Mouse (Mus musculus): ENCODE data around the gene Sfi1. TPM values are rescaled to one million over a fixed set of nuclear protein-coding genes. Genes with fewer than 3 reads are reported as not detected.
"Not testable (repeated sequence)": the region's sequence is repeated elsewhere in the genome, so short reads cannot be mapped to it uniquely, and the experiment has no call there.

The Sfi1 gene
- polyA plus RNA-seq, 1 experiment: 43.8 TPM

DNA sequence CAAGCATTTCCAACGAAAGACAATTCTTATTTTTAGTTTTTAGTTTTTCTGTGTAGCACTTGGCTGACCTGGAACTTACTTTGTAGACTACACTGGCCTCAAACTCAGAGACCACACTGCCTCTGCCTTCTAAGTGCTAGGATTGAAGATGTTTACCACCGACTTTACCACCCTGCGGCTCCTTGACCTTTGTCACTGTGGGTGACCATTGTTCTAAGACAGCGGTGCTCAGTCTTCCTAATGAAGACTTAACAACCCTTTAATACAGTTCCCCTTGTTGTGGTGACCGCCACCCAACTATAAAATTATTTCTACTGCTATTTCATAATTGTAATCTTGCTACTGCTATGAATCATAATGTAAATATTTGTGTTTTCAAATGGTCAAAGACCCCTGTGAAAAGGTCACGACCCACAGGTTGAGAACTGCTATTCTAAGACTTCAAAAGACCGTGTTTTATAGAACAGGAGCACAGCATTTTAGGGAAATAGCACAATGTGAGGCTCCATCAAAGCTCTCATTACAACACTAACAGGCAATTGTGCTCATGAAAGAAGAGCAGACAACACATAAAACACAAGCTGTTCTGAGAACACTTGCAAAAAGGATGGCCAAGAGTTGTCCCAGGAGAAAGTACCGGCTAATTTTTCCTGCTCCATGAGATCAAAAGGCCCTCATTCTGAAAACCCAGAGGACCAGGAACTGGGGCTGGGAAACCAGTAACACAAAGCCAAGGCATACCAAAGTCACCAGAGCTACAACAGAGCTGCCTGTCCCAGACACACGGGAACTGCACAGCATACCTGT, 47.7 kb downstream of the Sfi1 start:
- not testable (repeated sequence) for DNase-seq (ENCODE audit: low read depth)

DNA sequence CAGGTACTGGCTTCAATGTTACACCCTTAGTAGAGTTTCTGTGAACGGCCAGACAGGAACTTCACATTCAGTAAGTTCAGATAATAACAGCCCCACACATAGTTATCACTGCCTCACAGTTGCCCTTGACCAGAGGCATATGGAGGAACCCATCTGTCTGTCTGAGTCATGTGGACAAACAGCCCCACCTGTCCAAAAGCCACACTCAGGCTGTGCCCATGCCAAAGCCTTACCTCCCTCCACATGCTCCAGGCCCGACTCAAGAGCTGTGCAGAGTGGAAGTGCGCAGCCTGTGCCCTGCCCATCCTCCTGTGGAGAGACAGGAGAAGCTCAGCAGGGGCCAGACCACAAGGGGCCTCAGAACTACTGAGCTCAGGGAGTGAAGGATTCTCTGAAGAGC, 49.3 kb downstream of the Sfi1 start:
- not testable (repeated sequence) for DNase-seq (ENCODE audit: low read depth)

DNA sequence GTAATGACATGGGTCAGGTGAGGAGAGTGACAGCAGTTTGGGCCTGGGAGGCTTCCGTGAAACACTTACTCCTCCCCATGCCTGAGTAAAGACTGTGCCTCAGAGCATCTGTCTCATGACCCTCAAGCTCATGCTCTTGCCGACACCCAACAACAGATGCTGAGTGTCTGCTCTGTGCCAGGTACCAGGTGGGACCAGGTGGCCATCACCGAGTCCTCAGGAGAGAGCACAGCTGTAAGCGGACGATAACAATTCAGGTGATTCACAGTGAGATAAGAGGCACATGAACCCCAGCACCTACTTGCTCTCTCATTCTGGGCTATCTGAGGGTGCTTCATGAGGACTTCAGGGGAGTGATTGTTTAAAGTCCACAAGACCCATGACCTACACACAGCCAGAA, 50.9 kb downstream of the Sfi1 start:
- DNase-seq (ENCODE audit: low read depth): not testable (repeated sequence)

DNA sequence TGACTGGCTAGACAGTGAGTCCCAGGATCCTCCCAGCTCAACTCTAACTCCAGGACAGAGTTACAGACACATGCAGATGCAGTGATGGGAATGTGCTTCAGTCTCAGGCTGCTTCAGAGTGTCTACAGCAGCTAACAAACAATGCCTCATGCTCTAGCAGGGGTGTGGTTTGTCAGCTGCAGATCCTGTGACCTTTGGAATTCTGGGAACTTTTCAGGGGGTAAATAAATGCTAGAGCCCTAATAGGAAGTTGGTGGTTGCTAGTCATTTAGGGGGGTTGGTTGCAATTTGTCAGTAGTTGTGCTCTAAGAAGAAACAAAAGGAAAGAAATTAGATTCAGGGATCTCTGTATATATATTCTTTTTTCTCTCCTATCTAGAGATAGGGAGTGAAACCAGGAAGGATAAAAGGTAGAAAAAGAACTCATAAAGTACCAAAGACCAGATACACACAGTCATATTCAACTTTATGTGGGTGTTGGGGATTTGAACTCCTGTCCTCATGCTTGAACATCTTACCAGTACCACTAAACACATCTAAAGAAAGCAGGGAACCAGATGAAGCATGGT, 52.2 kb downstream of the Sfi1 start:
- DNase-seq (ENCODE audit: low read depth): not testable (repeated sequence)

DNA sequence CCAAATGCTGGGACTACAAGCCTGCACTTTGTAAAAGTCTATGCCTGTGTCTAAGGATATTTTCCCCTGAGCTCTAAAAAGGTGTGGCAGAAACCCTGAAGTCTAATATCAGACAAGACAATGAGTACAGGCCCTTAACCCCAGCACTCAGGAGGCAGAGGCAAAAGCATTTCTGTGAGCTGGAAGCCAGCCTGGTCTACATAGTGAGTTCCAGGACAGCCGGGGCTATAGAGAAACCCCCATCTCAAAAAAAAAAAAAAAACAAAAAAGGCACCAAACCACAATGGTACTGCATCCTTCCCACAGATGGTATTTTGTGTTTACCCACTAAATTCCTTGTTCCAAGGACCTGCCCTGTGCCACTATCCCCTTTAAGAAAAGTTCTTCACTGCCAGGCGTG, 54.9 kb downstream of the Sfi1 start:
- DNase-seq (ENCODE audit: low read depth): not testable (repeated sequence)

DNA sequence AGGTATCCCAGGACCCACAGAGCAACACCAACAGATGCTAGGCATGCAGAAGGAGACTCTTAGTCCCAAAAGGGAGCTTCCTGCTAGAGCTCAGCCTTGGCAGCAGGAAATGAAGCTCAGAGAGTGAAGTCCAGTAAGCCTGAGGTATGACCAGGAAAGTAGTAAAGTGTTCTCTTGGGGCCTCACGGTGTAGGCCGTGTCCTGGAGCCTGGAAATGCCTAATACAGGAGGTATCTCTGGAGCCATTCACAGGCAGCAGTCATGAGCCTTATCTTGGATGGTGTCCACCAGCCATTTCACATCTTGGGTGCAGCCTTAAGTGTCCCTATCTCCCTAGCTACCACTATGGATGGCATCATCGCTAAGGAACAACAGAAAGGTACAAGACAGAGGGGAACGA, 56.0 kb downstream of the Sfi1 start:
- not testable (repeated sequence) for DNase-seq (ENCODE audit: low read depth)

DNA sequence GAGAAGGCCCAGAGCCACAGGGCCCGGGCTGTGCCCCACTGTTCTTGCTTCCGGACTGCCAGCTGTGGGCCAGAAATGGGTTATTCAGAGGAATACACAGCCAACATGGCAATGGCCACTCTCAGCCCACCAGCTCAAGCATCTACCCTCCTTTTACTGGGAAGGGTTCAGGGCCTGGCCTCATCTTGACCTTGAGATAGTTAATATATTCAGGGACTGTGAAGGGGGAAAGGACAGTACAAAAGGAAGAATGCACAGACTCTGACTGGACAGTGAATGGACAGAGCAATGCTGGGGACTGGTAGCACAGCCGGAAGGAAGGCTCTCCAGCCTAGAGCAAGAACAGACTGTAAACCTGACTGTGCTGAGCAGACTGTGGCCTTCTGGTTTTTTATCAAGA, 57.3 kb downstream of the Sfi1 start:
- DNase-seq (ENCODE audit: low read depth): not testable (repeated sequence)

DNA sequence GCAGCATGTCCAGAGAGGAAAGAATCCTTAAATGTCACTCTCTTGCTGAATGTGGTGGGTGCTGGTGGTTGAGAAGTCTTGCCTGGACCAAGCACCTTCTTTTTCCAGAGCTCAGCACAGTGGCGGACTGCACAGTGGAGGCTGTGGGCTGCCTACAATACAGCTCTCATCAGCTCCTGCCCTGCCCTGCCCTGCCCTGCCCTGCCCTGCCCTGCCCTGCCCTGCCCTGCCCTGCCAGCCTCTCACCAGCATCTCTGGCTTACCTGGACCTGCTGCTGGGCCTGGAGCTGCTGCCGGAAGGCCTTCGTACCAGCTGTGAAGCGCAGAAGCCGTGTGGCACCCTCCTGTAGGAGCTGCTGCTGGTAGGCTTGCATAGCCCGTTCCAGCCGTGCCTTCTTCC, 57.9 kb downstream of the Sfi1 start:
- DNase-seq (ENCODE audit: low read depth): not testable (repeated sequence)

DNA sequence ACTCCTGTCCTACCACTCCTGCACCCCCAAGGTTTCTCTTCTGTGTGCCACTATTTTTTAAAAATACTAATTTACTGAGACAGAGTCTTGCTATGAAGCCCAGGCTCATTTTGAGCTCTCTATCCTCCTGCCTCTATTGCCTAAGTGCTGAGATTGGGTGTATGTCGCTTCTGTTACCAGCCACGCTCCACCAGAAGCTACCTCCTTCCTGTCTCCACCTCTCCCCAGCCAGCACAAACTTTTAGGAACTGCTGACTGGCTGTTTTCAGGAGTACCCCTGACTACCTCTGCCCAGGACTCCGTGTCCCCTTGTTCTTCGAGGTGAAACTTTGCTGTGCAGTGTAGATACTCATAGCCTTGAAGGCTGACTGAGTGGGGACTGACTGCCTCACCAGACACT, 59.9 kb downstream of the Sfi1 start:
- not testable (repeated sequence) for DNase-seq (ENCODE audit: low read depth)

DNA sequence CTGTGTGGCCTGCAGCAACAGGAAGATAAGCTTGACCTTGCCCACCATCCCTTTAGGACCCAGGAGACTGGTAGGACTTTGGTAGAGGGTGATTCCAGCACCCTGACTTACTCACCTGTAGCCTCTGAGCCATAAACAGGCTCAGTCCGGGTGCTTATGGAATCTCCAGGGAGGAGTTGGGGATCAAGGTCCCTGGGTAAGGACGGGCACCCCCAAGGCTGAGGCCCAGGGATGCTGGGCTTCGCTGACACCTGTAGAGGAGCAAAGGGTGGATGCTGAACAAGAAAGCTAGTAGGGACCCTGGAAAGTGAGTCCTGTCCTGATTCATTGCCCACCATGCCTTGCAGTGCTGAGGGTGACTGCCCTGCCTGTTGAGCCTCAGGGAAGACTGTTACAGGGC, 60.3 kb downstream of the Sfi1 start:
- DNase-seq (ENCODE audit: low read depth): not testable (repeated sequence)

DNA sequence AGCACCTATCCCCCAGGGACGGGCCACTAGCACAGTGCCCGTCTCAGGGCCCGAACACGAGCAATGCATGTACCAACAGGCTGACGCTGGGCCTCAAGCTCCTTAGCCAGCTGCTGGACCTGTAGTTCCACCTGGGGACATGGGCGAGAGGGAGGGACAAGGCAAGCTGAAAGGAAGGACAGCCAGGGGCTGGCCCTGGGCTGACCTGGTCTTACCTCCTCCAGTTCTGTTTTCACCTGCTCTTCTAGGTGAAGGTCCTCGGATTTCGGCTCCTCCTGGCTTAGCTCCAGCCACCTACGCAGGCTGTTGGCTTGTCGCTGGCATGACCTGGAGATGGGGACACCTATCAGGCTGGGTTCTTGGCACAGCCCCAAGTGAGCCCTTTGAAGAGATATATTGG, 61.3 kb downstream of the Sfi1 start:
- peak; percentile 97 for DNase-seq (ENCODE audit: low read depth)

DNA sequence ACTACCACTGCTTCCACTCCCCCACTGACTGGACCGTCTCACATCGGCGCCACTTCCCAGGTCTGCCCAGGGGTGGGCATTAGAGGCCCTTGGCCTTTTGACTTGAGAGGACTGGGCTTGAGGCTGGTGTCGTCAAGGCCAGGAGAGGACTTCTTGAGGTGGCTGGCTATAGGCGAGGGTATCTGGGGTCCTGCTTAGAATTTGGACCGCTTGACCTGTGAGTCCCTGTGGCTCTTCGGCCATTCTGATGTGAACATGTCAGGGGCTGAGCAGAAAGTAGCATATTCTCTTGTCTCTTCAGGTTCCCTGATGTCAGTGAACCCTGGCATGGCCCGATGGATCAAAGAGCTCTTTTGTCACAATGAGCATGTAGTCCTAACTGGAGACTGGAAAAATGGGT, 63.4 kb downstream of the Sfi1 start:
- not testable (repeated sequence) for DNase-seq (ENCODE audit: low read depth)

DNA sequence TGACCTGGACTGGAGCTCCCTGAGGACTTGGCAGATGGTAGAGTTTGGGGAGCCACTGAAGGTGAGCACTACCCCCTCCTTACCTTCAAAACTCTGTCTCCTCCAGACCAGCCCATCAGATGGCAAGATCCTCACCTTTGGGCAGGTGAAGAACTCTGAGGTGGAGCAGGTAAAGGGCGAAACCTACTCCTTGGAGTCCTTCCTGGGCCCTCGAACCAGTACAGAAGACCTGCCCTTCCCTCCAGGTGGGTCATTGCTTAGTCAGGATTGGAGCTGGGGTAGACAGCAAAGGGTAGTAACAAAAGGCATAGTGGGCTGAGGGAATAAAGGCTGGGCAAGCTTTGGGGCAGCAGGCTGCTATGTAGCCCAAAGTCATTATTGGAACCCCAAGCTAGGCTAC, 64.0 kb downstream of the Sfi1 start:
- DNase-seq (ENCODE audit: low read depth): not testable (repeated sequence)

DNA sequence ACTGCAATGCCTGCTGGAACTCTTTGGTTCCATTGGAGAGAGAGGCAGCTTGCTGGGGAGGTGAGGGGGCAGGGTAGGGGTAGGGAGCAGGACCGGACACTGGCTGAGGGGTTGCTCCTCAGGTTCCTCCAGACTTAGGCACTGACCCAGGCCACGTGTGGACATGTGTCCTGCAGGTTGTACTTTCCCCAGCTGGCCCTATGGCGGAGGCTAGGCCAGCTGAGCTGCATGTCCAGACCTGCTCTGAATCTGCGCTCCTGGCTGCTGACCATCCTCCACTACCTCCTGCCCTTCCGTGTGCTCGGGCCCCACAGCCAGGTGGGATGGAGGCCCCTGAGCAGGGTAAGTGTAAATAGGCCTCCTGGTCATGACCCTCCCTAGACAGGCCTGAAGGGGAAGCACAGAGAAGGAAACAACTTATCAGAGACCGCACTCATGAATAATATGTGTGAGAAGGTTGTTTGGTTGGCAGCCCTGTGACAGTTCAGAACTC, 65.9 kb downstream of the Sfi1 start:
- not testable (repeated sequence) for DNase-seq (ENCODE audit: low read depth)

DNA sequence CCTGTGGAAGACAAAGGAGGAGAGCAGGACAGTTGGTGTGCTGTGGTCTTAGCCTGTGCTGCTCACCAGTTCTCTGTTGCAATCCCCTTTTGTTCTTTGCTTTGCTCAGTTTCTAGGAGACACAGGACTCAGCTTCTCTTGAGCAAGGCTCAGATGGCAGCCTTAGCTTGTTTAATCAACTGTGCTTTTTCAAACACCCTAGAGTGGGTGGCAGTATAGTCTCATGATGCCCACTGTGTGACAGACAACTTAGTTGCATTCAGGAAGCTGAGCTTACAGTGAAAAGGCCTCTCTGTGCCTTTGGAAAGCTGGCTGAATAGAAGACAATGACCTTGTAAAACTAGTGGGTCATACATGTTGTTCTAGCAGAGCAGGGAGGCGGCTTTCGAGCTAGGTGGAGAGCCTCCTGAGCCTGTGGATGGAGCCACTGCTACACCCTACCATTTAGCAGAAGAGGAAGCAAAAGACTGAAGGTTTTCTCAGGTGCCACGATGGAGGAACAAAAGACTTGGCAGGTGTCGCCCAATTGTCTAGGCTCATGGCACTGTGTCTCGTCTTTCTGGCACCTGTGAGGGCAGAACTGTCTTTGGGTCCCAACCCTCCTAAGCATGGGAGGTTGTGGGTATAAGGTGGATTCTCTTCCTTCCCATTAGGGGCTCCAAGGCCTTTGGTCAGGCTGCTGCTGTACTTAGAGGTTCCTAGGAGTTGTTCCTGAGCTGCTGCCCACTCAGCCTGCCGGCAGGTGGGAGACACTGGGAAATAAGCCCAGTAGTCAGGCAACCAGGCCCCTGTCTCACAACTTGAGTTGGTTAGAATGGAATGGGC, 66.6 kb downstream of the Sfi1 start:
- DNase-seq (ENCODE audit: low read depth): not testable (repeated sequence)

DNA sequence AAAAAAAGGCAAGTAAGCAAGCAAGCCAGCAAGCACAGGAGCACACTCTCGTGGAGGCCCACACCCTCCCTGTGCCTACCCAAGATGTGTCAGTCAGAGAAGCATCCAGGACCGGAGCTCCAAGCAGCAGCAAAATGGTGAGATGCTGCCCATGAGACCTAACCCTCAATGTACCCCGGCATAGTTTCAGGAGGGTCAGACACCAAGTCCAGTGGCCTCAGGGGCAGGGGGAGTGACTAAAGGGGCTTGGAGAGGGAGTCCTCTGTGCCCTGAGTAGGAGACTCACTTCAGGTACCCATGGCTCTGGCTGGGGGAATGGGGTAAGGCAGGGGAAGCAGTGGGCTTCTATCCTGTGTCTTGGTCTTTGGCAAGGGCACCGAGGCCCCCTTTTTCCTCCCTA, 67.3 kb downstream of the Sfi1 start:
- not testable (repeated sequence) for DNase-seq (ENCODE audit: low read depth)

DNA sequence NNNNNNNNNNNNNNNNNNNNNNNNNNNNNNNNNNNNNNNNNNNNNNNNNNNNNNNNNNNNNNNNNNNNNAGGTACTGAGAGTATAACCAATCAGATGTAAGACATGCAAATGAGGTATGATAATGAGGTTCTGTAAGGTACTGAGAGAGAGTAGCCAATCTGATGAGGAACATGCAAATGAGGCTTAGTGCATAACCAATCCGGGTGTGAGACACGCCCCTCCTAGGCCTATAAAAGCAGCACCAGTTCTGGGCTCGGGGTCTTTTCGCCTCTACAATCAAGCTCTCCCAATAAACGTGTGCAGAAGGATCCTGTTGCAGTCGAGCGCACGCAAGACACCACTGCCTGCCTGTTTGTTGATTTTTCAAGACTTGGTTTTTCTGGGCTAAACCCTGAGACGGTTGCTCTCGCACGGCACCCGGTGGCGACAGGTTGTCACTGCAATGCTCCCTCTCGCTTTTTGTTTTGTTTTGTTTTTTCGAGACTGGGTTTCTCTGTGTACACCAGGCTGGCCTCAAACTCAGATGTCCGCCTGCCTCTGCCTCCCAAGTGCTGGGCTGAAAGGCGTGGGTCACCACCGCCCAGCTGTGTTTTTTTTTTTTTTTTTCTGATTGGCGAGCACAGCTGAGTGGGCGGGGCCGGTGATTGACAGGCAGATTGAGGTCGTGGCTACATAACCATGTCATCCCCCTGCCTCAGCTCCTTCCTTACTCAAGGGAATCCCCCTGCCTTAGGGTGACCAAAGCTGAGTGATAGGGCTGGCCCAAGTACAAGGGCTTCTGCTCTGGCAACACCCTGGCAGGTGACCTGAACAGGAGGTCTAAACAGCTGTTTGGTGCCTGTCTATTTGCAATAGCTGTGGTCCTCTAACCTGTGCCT, 68.1 kb downstream of the Sfi1 start:
- not testable (repeated sequence) for DNase-seq (ENCODE audit: low read depth)

DNA sequence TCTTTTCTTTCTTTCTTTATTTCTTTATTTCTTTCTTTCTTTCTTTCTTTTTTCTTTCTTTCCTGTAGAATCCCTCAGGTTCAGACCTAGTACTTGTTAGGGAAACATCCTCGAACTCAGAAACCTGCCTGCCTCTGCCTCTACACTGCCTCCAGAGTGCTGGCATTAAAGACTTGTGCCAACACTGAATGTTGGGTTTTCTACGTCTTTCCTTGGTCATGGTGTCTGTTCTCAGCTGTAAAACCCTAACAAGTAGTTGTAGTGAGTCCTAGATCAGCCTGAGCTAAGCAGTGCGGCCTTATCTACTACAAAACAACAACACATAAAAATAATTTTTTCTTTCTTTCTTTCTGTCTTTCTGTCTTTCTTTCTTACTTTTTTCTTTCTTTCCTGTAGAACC, 78.9 kb downstream of the Sfi1 start:
- no peak for DNase-seq (ENCODE audit: low read depth)

DNA sequence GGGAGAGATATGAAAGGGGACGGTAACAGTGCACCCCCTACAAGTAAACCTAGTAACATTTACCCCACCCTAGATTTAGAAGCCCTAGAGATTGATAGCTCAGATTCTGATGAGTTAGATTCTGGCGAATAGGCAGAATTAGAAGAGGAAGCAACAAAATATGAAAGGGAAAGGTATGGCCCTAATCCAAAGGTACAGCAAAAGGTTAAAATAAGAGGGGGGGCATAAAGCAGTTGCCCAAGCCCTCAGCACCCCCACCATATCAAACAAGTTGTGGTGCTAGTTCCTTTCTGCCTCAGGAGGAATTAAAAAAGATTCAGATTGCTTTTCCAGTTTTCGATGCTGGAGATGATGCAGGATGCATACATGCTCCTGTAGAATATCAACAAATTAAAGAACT, 87.1 kb downstream of the Sfi1 start:
- no peak for DNase-seq (ENCODE audit: low read depth)

DNA sequence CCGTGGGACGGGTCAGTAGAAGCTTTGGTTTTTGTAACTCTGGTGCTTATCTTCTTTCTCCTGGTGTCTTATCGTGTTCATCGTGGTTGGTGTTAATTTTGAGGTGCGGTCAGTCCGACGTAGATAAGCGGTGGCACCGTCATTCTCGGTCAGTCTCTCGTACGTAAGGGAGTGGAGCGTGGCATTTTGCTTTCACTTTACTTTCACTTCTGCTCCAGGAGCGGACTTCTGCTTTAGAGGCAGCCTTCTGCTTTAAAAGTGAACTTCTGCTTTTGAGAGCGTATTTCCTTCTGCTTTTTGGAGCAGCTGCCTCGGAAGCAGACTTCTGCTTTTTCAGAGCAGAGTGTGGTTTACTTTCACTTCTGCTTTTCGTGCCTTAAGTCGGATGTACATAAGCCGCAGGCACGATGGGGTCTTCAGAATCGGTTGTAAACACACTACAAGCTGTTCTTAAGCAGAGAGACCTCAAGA, 88.0 kb downstream of the Sfi1 start:
- DNase-seq (ENCODE audit: low read depth): no peak
